In the genomic region with DNA sequence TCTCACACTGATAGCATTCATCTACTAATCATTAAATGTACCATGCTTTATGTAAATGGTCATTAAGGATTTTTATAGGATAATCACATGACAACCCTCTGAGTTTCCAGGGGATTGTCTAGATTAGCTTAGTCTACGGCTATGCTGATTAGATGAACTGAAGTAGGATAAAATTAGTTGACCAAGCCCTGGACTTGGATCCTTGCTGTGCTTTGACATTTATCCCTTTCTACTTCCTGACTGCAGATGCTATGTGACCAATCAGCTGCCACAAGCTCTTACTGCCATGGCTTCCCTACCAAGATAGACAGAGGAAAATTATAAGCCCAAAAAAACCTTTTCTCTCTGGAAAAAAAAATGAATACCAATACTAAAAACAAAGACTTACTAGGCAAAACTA, we compare ENCODE assay signal across 31 mouse cellular contexts.
"Had no signal": no experiment of that assay in that cellular context is flagged by ENCODE, and none has a peak within 500 bp of the region (broad histone marks: within the 10 kb centered on the region; RNA-seq: fewer than 3 reads in every experiment).

No protein-coding gene starts in this region.

- H3K4me2 ChIP-seq: limb, embryonic 12.5 days; limb, embryonic 13.5 days; limb, embryonic 15.5 days; liver, embryonic 11.5 days; liver, embryonic 12.5 days; liver, embryonic 13.5 days; liver, embryonic 15.5 days; lung, embryonic 14.5 days; lung, embryonic 15.5 days; midbrain, embryonic 11.5 days; midbrain, embryonic 12.5 days; midbrain, embryonic 13.5 days; midbrain, embryonic 15.5 days had no signal

- H3K27ac ChIP-seq: limb, embryonic 10.5 days; limb, embryonic 12.5 days; limb, embryonic 13.5 days; limb, embryonic 15.5 days; liver, embryonic 12.5 days; liver, embryonic 13.5 days; liver, embryonic 14.5 days; liver, embryonic 15.5 days; lung, embryonic 15.5 days; macrophage; midbrain, embryonic 10.5 days; midbrain, embryonic 12.5 days; midbrain, embryonic 13.5 days; midbrain, embryonic 15.5 days had no signal

- H3K9me3 ChIP-seq: limb, embryonic 10.5 days; limb, embryonic 12.5 days; limb, embryonic 13.5 days; limb, embryonic 15.5 days; liver, embryonic 12.5 days; liver, embryonic 13.5 days; liver, embryonic 15.5 days; lung, embryonic 15.5 days; megakaryocyte, embryonic 14.5 days; midbrain, embryonic 10.5 days; midbrain, embryonic 12.5 days; midbrain, embryonic 13.5 days; midbrain, embryonic 15.5 days had no signal

- ATAC-seq: liver, embryonic 12.5 days; liver, postnatal 0 days; lung, postnatal 0 days; midbrain, embryonic 13.5 days; midbrain, embryonic 15.5 days; midbrain, embryonic 16.5 days had no signal

- H3K9ac ChIP-seq: limb, embryonic 12.5 days; limb, embryonic 13.5 days; limb, embryonic 15.5 days; liver, embryonic 12.5 days; liver, embryonic 13.5 days; liver, embryonic 14.5 days; liver, embryonic 15.5 days; liver, postnatal 0 days; lung, embryonic 14.5 days; lung, embryonic 15.5 days; midbrain, embryonic 12.5 days; midbrain, embryonic 13.5 days; midbrain, embryonic 15.5 days had no signal

- DNase-seq: left cerebral cortex, postnatal 4 days; liver; liver, embryonic 13.5 days; liver, postnatal 0 days; lung, adult 18-20 months; lung, adult 2 months; lung, embryonic 14.5 days; lung, postnatal 10 days; lung, postnatal 14 days; lung, postnatal 36 days; lung, postnatal 4 days; midbrain, embryonic 14.5 days had no signal

- H3K27me3 ChIP-seq: liver, embryonic 12.5 days; liver, embryonic 13.5 days; liver, embryonic 15.5 days; lung, embryonic 15.5 days had no signal

- H3K36me3 ChIP-seq: limb, embryonic 10.5 days; limb, embryonic 12.5 days; limb, embryonic 13.5 days; limb, embryonic 15.5 days; liver, embryonic 12.5 days; liver, embryonic 13.5 days; liver, embryonic 15.5 days; lung, embryonic 15.5 days; midbrain, embryonic 10.5 days; midbrain, embryonic 12.5 days; midbrain, embryonic 13.5 days; midbrain, embryonic 15.5 days had no signal

- H3K4me3 ChIP-seq: limb, embryonic 10.5 days; limb, embryonic 12.5 days; limb, embryonic 13.5 days; limb, embryonic 15.5 days; liver, embryonic 12.5 days; liver, embryonic 13.5 days; liver, embryonic 15.5 days; lung, embryonic 15.5 days; megakaryocyte, embryonic 14.5 days; midbrain, embryonic 10.5 days; midbrain, embryonic 12.5 days; midbrain, embryonic 13.5 days; midbrain, embryonic 15.5 days; myocyte had no signal

- H3K4me1 ChIP-seq: limb, embryonic 10.5 days; limb, embryonic 12.5 days; limb, embryonic 13.5 days; limb, embryonic 15.5 days; liver, embryonic 12.5 days; liver, embryonic 13.5 days; liver, embryonic 15.5 days; lung, embryonic 15.5 days; midbrain, embryonic 10.5 days; midbrain, embryonic 12.5 days; midbrain, embryonic 13.5 days; midbrain, embryonic 15.5 days had no signal
